Mouse (Mus musculus) adrenal gland, postnatal 36 days (tissue): ENCODE results near the gene Midn. TPM values are rescaled to one million over a fixed set of nuclear protein-coding genes. Genes with fewer than 3 reads are reported as not detected.

Experiments
- DNase-seq, 2 experiments: peaks; one replicate each; pipeline ENCODE4 v3.0.0; 2021; ENCODE audit warnings: mixed read lengths in 1 of 2
- long read RNA-seq, 2 experiments: library from polyadenylated mRNA; stranded (forward); transcript quantifications; one replicate each; pipeline ENCODE4 v2.0.0; 2021; ENCODE audit warnings: borderline sequencing depth in 2 of 2
- total RNA-seq, 2 experiments: library from RNA; stranded (reverse); gene quantifications; 2 replicates each; pipeline ENCODE4 v1.2.3; 2021

Gene Midn
- total RNA-seq = 100 to 1,000 TPM; 104 to 188 TPM
- long read RNA-seq, experiment 1, partial matches to known transcripts = 0 of 7 reads
- long read RNA-seq, experiment 1, other reads (novel, unspliced or antisense) = 6 of 7 reads
- long read RNA-seq, experiment 2, partial matches to known transcripts = 0 of 6 reads
- long read RNA-seq, experiment 2, other reads (novel, unspliced or antisense) = 6 of 6 reads

DNA sequence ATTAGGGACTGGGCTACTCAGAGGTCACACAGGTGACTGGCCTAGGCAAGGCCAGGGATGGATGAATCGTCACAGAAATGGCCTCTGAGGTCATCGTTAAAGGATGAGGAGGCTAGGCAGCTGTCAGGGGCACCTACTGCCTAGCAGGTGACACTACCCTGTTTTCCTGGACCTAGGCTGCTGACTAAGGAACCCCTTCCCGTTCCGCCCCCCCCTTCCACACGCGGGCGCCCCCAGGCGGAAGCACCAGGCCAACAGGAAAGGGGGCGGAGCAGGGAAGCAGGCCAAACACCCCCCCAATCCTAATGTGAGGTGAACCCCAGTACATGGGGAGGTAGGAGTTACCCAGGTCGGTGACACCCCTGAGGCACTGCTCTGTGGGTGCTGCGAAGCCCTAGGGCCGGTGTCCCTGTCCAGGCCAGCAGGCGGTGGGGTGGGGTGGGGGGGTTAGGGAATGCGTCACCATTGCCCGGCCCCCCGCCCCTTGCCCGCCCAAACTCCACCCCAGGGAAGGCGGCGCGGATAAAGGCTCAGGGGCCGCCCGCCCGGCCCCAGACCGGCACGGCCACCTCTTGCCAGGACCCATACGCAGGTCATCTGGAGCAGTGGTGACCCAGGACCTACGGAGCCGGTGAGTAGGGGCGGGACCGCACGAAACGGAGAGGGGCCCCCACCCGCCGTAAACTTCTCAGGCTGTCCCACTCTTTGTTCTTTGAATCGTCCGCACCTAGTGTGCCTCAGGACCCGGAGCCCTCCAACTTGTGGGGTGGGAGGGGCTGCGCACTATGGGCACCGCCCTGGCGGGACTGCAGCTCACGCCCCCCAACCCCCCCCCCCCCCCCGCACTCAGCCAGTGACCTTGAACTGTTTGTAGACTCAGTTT lies at the start of gene Midn:
TSS of gene Midn (plus strand) at position 554 of the 883 bp plus-strand sequence.
- peak; percentile 93 for DNase-seq

DNA sequence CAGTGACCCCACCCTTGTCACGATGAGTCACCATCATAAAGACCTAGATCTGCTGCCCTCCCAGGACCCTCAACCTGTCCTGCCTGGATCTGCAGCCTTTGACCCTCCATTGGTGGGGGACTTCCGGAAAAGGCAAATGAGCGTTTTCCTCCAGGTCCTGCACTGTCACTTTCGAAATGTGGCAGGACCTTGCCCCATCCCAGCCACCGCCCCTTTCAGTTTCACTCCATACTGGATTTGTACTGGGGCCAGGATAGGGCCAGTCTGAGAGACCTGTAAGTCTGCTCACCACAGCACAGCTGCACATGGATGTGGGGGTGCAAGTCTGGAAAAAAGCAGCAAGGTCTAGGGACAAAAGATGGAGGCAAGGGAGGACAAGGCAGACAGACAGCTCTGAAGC lies 49.4 kb upstream of the Midn start:
- DNase-seq = peak in 1 of 2 experiments; percentile 53

DNA sequence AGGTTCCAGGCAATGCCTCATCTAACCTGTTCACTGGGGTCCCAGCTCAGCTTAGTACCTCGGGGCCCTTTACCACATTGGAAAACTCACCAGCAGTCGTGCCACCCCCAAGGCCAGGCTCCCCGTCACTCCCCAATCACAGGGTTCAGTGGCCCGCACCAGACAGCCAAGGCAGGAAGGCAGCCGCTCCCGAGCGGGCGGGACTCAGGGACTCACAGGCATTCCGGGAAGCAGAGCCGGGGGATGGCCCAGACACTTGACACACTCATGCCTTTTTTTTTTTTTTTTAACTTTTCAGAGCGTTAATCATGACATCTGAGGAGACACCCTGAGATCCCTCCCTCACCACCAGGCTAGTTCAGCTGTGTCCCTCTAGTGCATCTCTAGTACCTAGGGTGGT lies 47.1 kb upstream of the Midn start:
- peak; percentile 83 to 86 for DNase-seq

DNA sequence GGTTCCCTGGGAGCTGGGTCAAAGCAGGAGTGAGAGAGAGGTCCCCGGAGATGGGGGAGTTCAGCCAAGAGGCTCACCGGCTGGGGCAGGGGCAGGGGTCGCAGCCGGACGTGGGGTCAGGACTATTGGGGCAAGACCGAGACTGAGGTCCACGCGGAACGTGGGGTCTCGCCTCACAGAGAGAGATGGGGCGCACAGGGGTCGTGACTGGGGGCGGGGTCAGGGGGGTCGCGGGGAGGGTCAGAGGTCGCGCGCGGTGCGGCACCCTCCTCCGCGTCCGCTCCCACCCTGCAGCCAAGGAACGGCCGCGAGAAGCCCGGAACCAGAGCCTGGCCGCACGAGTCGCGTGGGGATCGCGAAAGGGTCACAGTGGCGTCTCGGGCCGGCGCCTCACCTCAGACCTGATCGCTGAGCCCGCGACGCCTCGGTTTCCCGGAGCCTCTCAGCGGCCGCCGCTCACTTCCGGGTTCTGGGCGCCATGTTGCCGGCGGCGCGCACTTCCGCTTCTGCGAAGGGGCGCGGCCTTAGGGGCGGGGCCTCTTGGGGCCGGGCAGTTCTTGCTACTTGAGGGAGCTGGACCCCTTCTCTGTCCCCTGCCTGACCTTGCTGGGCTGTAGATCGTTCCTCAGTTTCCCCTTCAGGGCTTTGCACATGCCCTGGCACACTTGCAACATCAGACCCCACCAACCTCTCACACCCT lies 45.7 kb upstream of the Midn start:
- peak; percentile 90 to 95 for DNase-seq

DNA sequence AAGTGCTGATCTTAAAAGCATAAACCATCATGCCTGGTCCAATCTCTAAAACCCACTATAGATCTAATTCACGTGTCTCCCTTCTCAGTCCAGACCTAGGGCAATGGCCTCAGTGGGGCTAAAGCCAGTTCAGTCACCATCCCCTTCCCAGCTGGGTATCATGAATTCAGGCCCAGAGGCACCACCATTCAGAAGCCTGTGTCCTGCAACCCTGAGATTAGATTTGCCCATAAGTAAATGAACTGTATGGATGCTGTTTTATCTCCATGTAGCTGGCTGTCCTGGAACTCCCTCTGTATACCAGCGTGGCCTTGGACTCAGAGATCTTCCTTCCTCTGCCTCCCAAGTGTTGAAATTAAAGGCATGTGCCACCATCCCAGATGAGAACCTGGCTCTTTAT lies 45.0 kb upstream of the Midn start:
- no peak for DNase-seq

DNA sequence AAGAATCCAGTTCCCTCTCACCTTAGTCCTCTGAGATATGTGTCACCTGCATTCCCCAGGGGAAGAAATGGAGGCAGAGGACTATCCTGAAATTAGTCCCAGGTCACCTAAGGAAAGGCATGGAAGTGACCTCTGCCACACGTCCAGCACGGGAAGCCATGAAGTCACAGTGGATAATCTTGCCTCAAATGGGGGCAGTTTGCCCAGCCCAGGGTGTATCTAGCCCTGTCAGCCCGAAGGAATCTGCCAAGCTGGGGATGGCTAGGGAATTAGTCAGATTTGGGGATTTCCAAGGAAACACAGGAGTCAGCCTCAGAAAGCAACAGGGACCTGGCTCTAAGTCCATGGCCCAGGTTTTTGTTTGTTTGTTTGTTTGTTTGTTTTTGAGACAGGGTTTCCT lies 43.9 kb upstream of the Midn start:
- DNase-seq = peak; percentile 46 to 59

DNA sequence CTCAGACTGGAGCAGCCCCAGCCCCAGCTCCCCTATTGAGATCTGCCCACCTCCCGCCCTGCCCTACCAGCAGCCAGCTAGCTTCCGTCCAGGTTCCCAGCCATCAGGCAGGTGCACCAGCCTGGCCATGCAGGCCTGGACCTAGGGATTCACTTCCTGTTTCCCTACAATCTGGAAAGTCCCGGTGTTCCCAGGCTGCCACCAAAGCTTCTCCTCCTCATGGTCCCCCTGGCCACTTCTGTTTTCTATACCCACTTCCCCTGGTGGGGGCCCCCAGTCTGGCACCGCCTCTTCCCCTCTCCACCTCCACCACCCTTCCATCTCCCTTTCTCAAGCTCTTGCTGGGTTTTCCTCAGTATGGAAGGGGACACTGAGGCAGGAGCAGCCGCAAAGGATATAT lies 42.6 kb upstream of the Midn start, which contains the start of gene Sbno2:
TSS of gene Sbno2 (minus strand) at position 112 of the 400 bp plus-strand sequence.
- no peak for DNase-seq

DNA sequence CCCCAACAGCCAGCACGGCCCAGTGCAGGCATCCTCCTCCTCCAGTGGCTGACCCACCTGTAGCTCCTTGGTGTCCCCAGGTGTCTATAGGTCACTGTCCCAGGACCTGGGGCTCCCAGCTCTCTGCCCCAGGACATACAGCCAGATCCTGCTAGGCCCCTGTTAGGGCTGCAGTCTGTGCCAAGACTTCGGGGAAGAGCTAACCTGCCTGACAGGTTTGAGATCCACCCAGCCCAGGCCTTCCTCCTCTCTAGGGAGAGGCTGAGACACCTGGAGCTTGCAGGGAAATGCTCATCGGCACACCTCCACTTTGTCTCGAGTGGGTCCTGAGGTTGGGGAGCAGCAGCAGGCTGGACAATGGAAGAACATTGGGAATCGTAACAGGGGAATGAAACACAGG lies 42.1 kb upstream of the Midn start:
- no peak for DNase-seq

DNA sequence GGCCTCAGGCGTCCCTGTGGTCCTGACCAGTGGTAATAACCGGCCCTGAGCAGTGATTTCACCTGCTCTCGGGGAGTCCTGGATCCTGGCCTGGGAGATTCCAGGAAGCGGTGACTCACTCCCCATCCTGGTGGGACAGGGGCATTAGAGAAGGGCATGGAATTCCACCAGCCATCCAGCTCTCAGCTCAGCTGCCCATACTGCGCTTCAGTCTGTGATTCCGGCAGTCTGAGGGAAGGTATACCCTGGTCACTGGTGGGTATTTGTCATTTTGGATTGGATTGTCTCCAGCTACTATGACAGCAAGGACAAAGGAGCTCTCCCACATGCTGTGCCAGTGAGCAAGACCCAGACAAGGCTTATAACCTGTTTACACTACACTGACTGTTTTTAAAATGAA lies 40.4 kb upstream of the Midn start:
- peak; percentile 66 to 71 for DNase-seq

DNA sequence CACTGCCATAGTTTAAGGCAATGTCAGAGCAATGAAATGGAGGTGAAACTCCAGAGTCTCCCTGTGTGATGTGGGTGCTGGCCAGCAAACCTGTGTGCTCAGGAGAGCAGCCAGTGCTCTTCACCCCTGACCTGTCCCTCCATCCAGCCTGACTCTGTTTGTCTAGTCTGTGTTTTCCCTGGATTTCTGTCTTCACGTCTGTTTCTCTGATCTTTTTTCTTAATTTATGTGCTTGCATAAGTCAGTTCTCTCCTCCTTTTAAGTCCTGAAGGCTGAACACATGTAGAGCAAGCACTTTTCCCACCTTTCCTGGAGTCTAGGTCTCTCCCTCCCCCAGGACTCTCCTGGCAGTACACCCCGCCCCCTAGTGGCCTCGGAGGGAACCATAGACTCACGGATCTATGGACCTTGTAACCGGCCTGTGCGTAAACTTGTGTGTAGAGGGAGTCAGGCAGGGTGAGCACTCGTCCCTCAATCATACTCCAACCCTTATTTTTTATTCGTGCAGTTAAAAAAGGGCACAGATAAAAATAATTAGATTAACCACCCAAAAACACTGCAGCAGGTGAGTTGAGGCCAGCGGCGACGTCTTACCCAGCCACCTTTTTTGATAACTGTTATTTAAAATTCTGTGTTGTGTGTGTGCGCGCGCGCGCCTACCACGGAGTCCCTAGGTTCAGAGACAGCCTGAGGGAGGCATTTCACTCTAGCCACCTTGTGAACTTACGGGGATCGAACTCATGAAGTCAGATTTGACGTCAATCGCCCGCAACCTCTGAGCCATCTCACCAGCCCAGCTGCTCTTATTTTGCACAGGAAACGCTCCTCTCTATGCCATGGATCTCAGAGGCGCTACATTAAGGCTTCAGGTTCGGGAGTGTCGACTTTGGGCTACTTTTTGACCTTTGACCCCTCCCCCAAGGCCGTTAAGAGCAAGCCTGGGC lies 33.5 kb upstream of the Midn start:
- DNase-seq = peak; percentile 97

DNA sequence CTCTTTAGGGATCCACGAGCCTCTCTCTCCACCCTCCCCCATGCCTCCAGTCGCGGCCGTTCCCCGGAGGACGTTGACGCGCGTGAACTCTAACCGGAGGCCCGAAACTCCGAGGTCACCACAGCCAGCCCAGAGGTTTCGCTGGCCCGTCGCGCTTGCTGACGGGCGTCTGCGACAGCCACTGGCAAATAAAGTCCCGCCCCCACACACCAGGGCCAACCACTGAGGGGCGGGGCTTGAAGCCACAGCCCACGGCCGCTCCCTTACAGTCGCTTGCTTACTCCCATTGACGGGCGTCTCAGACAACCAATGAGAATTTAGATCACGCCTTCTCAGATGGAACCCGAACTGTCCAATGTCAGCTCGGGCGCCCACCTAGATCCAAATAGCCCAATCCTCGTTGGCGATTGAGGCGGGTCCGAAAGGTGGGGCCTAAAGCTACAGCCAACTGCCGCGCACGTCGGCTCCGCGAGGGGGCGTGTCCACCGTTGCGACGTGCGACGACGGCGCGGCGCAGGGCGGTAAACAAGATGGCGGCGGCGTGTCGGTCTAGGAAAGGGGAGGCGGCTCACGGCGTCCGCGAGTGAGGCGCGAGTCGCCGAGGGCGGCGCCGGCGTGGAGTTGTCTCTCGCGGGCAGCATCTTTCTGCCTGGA lies 32.7 kb upstream of the Midn start, which contains the start of gene Stk11:
TSS of gene Stk11 (plus strand) at position 514 of the 654 bp plus-strand sequence.
- DNase-seq = peak; percentile 99

DNA sequence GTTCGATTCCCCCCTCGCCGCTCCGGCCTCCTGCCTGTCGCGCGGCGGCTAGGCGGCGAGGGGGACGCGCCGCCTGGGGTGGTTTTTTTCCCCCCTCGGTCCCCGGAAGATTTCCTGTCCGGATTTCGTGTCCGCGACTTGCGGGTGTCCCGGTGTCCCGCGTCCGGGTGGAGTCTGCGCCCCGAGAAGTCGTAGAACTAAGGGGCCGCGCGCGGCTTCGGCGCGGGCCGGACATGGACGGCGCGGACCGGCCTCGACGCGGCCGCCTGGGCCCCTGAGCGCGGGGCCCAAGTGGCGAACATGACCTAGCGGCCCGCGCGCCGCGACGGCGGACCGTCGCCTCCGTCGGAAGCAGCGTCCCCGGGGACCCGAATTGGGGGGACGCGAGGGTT lies 32.1 kb upstream of the Midn start:
- DNase-seq = no peak

DNA sequence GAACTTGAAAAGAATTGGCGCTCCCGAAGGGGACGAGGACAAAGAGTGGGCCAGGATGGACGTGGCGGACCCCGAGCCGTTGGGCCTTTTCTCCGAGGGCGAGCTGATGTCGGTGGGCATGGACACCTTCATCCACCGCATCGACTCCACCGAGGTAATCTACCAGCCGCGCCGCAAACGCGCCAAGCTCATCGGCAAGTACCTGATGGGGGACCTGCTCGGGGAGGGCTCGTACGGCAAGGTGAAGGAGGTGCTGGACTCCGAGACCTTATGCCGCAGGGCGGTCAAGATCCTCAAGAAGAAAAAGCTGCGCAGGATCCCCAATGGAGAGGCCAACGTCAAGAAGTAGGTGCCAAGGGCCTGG lies 31.5 kb upstream of the Midn start:
- no peak for DNase-seq

DNA sequence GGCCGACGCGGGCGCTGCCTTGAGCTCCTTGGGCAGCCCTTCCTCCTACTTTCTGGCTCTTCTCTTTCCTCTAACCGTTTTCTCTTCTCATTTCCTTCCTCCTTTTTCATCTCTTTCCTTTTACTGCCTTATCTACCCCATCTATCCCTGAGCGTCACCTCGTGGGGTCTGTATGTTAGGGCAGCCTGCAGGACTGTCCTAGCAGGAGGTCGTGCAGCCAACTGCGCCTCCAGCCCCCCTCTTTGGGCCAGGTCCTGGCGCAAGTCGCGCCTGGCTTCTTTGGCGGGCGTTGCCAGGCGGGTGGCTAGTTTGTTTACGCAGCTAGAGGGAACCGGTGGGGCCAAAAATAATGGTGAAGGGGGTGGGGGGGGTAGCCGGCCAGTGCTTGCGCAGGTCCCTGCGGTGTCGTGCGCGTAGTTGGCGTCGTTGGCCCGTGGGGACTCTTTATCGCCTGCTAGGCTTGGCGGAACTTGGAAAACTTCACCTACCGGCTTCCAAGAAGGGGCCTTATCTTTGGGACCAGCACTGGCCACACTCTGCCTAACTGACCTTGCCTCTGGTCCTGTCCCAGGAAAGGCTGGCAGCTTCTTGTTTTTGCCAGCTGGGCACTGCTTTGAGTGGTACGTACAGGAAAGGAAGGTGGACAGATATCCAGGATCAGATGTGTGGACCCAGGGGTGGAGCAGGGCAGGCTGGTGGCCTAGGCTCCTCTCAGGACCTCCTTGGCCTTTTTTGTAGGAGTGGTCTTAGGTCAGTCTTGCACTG lies 31.0 kb upstream of the Midn start:
- peak; percentile 53 to 65 for DNase-seq

DNA sequence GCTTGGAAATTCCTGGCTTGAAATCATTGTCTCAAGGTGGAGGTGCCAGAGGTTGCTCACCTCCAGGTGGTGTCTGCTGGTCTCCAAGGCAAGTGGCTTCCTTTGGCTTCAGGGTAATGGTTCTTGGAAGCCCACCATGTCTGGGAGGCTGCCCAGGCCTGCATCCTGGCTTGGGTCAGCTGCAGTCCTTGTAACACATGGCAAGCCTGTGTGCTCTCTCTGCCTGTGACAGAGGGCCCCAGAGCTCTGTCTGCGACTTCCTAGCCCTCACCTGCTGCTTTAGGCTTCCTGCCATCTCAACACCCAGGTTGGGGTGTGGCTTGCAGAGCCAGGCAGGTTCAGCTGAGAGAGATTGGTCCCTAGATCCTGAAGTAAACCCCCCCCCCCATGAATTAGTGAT lies 30.3 kb upstream of the Midn start:
- DNase-seq = no peak

DNA sequence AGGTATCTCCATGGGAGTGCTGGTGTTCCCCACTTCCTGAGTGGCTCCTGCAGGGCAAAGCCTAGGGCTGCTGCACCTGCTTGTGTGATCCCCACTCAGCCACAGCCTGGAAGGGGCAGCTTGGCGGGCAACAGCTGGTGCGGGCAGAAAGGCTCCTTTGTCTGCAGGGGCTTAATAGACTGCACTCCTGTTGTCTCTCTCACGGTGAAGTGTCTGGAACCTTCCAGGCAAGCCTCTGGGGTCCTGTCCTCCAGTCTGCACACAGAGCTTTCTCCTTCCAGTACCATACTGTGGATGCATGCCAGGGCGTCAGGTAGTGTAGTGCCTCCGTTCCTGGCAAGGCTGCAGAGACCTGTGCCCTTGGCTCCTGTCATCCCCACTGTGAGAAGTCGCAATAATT lies 29.5 kb upstream of the Midn start:
- no peak for DNase-seq

DNA sequence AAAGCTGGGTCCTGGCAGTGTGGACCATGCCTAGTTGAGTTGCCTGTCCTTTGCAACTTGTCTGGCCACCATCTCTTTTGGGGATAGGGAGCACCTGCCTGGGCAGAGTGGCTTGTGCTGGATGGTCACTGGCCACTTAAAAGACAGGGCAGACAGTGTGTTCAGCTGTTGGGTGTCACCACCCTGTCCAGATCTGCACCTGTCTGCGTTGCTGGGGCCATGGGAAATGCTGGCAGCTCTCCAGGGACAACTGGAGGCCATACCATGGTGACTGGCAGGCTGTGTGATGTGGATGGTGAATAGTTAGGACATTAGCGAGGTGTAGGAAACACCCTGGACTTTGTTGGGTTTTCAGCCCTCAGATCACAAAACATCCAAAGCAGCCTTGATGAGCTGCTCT lies 27.9 kb upstream of the Midn start:
- no peak for DNase-seq

DNA sequence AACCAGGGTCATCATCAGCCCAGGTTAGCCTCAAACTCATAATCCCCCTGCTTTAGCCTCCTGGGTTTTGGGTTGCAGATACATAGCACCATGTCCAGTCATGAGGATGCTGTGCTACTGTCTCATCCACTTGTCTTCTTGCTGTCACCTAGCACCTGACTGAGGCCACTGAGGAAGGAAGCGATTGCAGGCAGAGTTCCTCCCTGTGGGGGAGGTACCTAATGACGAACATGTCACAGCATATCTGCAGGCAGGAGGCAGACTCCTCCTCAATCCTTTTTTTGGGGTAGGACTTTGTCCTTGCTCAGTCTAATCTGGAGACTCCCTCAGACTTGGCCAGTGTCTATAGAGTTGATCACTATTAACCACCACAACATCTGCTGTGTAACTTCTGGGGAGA lies 26.4 kb upstream of the Midn start:
- no peak for DNase-seq

DNA sequence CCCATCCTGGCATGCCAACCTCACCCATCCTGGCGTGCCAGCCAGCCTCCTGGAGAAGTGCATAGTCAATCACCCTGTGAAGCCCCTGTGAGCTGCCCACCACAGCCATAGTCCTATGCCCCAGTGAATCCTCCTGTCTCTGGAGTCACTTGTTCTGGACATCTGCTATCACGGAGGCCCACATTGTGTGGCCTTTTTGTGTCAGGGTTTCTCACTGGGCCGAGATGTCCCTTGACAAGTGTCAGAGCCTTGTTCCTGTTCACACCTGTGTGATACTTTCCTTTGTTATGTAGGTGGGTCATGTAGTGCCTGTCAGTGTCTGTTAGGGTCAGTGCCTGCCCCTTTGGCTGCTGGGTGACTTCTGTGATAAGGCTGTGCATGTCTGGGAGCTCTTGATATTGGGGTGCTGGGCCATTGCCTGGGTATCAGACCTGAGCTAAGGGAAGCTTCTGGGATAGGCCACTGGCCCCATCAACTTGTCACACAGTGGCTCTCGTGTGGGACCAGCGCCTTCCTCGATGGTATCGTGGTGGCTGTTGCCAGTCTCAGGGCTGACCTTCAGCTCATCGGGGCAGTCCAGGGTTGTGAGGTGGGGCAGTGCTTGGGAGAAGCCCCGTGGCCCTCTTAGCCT lies 24.0 kb upstream of the Midn start:
- DNase-seq = no peak

DNA sequence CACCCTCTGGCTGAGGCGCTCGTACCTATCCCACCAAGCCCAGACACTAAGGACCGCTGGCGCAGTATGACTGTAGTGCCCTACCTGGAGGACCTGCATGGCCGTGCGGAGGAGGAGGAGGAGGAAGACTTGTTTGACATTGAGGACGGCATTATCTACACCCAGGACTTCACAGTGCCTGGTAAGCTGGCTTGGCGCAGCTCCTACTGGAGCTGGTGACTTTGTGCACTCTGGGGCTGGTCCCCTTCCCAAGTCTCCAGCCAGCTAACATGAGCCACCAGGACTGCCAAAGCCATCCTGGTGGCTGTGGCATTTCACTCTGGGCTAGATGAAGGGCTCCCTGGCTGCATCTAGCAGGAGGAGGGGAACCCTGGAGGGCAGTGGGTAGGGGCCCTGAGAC lies 20.2 kb upstream of the Midn start:
- DNase-seq = no peak
